14 mouse cellular contexts compared by ENCODE assay signal in genomic region chr16:30227352-30227751, GRCm38 (mm10). TPM values are rescaled to one million over a fixed set of nuclear protein-coding genes. Genes with fewer than 3 reads are reported as not detected.
DNase-seq lines count a peak whose midpoint lies in the region; ATAC-seq and TF ChIP-seq lines count a peak whose summit lies in the region.
"Had no signal": no experiment of that assay in that cellular context is flagged by ENCODE, and none has a peak within 500 bp of the region (broad histone marks: within the 10 kb centered on the region; RNA-seq: fewer than 3 reads in every experiment).

No protein-coding gene starts in this region.

- H3K27ac ChIP-seq in kidney, postnatal 0 days = no peak overlapping the region
- H3K27ac ChIP-seq in thymus, adult 2 months (ENCODE audit: control insufficient read depth, insufficient read depth, low read length) = no peak overlapping the region
- H3K27ac ChIP-seq in gastrocnemius, adult 2 months = no peak overlapping the region

- no peaks in the 10 kb centered on the region for H3K36me3 ChIP-seq in kidney, postnatal 0 days (ENCODE audit: insufficient read depth, low read length)
- H3K36me3 ChIP-seq in thymus, adult 2 months (ENCODE audit: control insufficient read depth, insufficient read depth, low read length) = no peaks in the 10 kb centered on the region

- no peaks in the 10 kb centered on the region for H3K27me3 ChIP-seq in kidney, postnatal 0 days (ENCODE audit: insufficient read depth, low read length)
- no peaks in the 10 kb centered on the region for H3K27me3 ChIP-seq in thymus, adult 2 months (ENCODE audit: control insufficient read depth, insufficient read depth, low read length)

- no peak for TF ChIP-seq POLR2A in thymus, adult 2 months (IDR thresholded peaks at IDR 0.05; ENCODE audit: control insufficient read depth, extremely low read depth, insufficient read depth, low read length, poor library complexity)

- H3K9ac ChIP-seq in kidney, postnatal 0 days (ENCODE audit: low read depth, low read length) = no peak overlapping the region

- H3K4me3 ChIP-seq in kidney, postnatal 0 days (replicated peaks; ENCODE audit: low read depth, low read length) = no peak overlapping the region
- no peak overlapping the region for H3K4me3 ChIP-seq in thymus, adult 2 months (ENCODE audit: control insufficient read depth, insufficient read depth, low read length)
- no peak overlapping the region for H3K4me3 ChIP-seq in gastrocnemius, adult 2 months

- intact Hi-C loops in gastrocnemius, adult 2 months (cut with DNase I) = no loop called here

- peak; percentile 79 for ATAC-seq in kidney, postnatal 0 days (replicated peaks; ENCODE audit: low FRiP score, low read depth)
- peak; percentile 77 for ATAC-seq in megakaryocyte, adult 5-6 weeks (ENCODE audit: poor library complexity, severe bottlenecking)
- no peak for ATAC-seq in erythroblast, adult 5-6 weeks (replicated peaks; ENCODE audit: low FRiP score, poor library complexity, severe bottlenecking)

- DNase-seq in kidney, postnatal 0 days (ENCODE audit: low spot score) = peak; percentile 81
- DNase-seq in kidney, postnatal 36 days = no peak
- DNase-seq in c-Kit-positive CD71-negative TER-119-negative erythroid progenitor cells, embryonic 14.5 days (ENCODE audit: low read depth) = peak; percentile 47
- DNase-seq in thymus, adult 2 months = peak; percentile 44
- no peak for DNase-seq in gastrocnemius, adult 2 months
- no peak for DNase-seq in frontal cortex, postnatal 14 days (ENCODE audit: low spot score in 2 of 2)
- DNase-seq: cerebellum, postnatal 36 days; gastrocnemius, postnatal 10 days; kidney, adult 8-10 months had no signal

- TF ChIP-seq CTCF in kidney, postnatal 0 days (IDR thresholded peaks at IDR 0.05; ENCODE audit: low read depth) = no peak
- no peak for TF ChIP-seq CTCF in thymus, adult 2 months (IDR thresholded peaks at IDR 0.05; ENCODE audit: borderline replicate concordance, control insufficient read depth, extremely low read depth, insufficient read depth, low read length, poor library complexity)
- TF ChIP-seq CTCF in gastrocnemius, adult 2 months (IDR thresholded peaks at IDR 0.05) = no peak

- 22% methylated on average over 7 of the region's 7 CpGs for WGBS in kidney, postnatal 0 days
- WGBS in thymus, adult 2 months = 7% methylated on average over 7 of the region's 7 CpGs

- H3K9me3 ChIP-seq in kidney, postnatal 0 days (replicated peaks; ENCODE audit: low read length) = no peaks in the 10 kb centered on the region

- no peak overlapping the region for H3K4me2 ChIP-seq in kidney, postnatal 0 days (ENCODE audit: low read length)

- no peaks in the 10 kb centered on the region for H3K4me1 ChIP-seq in kidney, postnatal 0 days (replicated peaks; ENCODE audit: insufficient read depth, low read length)
- H3K4me1 ChIP-seq in thymus, adult 2 months (replicated peaks; ENCODE audit: control insufficient read depth, insufficient read depth, low read length) = peaks cover 25% of the 10 kb centered on the region

RNA-seq across cellular contexts. Expression of gene Cpn2, which starts 39.9 kb away (rescaled TPM):
- not detected in 2 replicates for polyA plus RNA-seq in kidney, postnatal 0 days (2015; fragmentation: Nextera tagmentation; extraction: Ambion mirVana)
- not detected in 2 replicates for total RNA-seq in megakaryocyte, adult 5-6 weeks (2015)
- total RNA-seq in megakaryocyte, adult 5-6 weeks (2017) = not detected in 2 replicates
- 0.54 and 1.1 TPM in 2 replicates for polyA plus RNA-seq in thymus, adult 2 months (2012; rRNA removed)
- not detected in 2 replicates for total RNA-seq in erythroblast, adult 5-6 weeks (2015; ENCODE audit: low replicate concordance)
- total RNA-seq in erythroblast, adult 5-6 weeks (2017; ENCODE audit: low replicate concordance) = not detected in 2 replicates
- total RNA-seq in gastrocnemius, adult 2 months (2021) = not detected
- total RNA-seq: left cerebral cortex, postnatal 25 days had no signal
- polyA plus RNA-seq: brain, embryonic 14.5 days had no signal

RNA-seq across cellular contexts. Expression of gene Lrrc15, which starts 55.7 kb away (rescaled TPM):
- 0.78 and 0.84 TPM in 2 replicates for polyA plus RNA-seq in kidney, postnatal 0 days (2015; fragmentation: Nextera tagmentation; extraction: Ambion mirVana)
- not detected in 2 replicates for total RNA-seq in megakaryocyte, adult 5-6 weeks (2015)
- not detected in 2 replicates for total RNA-seq in megakaryocyte, adult 5-6 weeks (2017)
- polyA plus RNA-seq in thymus, adult 2 months (2012; rRNA removed) = 0.45 and 0.51 TPM in 2 replicates
- total RNA-seq in erythroblast, adult 5-6 weeks (2015; ENCODE audit: low replicate concordance) = not detected in 2 replicates
- 0.09 TPM in 1 of 2 replicates, not detected in the other for total RNA-seq in erythroblast, adult 5-6 weeks (2017; ENCODE audit: low replicate concordance)
- under 1 TPM; 0.08 to 0.14 TPM for total RNA-seq in gastrocnemius, adult 2 months (2021)
- total RNA-seq: left cerebral cortex, postnatal 25 days had no signal
- polyA plus RNA-seq: small intestine, adult 2 months had no signal

Comparison
In these comparisons a context has a peak if more than half of its experiments do, and no peak if none do; other contexts are left out.
1. DNase-seq: peak in kidney, postnatal 0 days (single experiment), c-Kit-positive CD71-negative TER-119-negative erythroid progenitor cells, embryonic 14.5 days (single experiment) and thymus, adult 2 months (single experiment); none in kidney, postnatal 36 days (0 of 2), gastrocnemius, adult 2 months (single experiment) and frontal cortex, postnatal 14 days (0 of 2).